Mouse (Mus musculus) ES-Bruce4 (cell line): ENCODE data around the gene Phactr1. TPM values are rescaled to one million over a fixed set of nuclear protein-coding genes. Genes with fewer than 3 reads are reported as not detected.

ENCODE experiments used
- H3K27ac ChIP-seq: 2 replicates; pipeline ENCODE4 v1.5.1; 2012; ENCODE audit warnings: low read length, inconsistent platforms; ENCODE audit not compliant: insufficient read depth
- H3K27me3 ChIP-seq: 2 replicates; pipeline ENCODE4 v1.6.1; 2012; ENCODE audit warnings: mild to moderate bottlenecking, low read length, inconsistent platforms; ENCODE audit not compliant: control insufficient read depth, poor library complexity, insufficient read depth, severe bottlenecking
- H3K36me3 ChIP-seq: 2 replicates; pipeline ENCODE4 v1.6.1; 2012; ENCODE audit warnings: inconsistent platforms, mild to moderate bottlenecking, low read length, moderate library complexity; ENCODE audit not compliant: control insufficient read depth, poor library complexity, insufficient read depth, severe bottlenecking
- H3K4me1 ChIP-seq: one replicate; pipeline ENCODE4 v1.8.1; 2011; ENCODE audit warnings: low read length; ENCODE audit not compliant: control insufficient read depth, insufficient read depth
- H3K4me3 ChIP-seq: 2 replicates; pipeline ENCODE4 v1.5.1; 2011; ENCODE audit warnings: low read depth, mild to moderate bottlenecking, low read length
- H3K9ac ChIP-seq: 2 replicates; pipeline ENCODE4 v1.6.1; 2012; ENCODE audit warnings: low read depth, mild to moderate bottlenecking, inconsistent platforms; ENCODE audit not compliant: poor library complexity, severe bottlenecking
- H3K9me3 ChIP-seq: replicated peaks from 2 replicates; pipeline ENCODE4 v1.6.1; 2012; ENCODE audit warnings: mild to moderate bottlenecking, low read length, inconsistent platforms; ENCODE audit not compliant: control insufficient read depth, poor library complexity, insufficient read depth, severe bottlenecking
- CTCF ChIP-seq: IDR thresholded peaks from one replicate; pipeline ENCODE4 v1.8.1; 2011; ENCODE audit warnings: low read depth, low read length
- EP300 ChIP-seq: IDR thresholded peaks from 2 replicates; pipeline ENCODE4 v1.6.1; 2011; ENCODE audit warnings: low read depth, low read length; ENCODE audit not compliant: insufficient read depth
- POLR2A ChIP-seq: IDR thresholded peaks from one replicate; pipeline ENCODE4 v1.8.1; 2011; ENCODE audit warnings: low read length; ENCODE audit not compliant: insufficient read depth
- polyA plus RNA-seq: library from polyadenylated mRNA; stranded (reverse); fragments of >200 nt; gene quantifications from 2 replicates; pipeline ENCODE4 v1.2.4, GENCODE M21; 2011; ENCODE audit warnings: low read depth; ENCODE audit not compliant: missing spikeins, insufficient read depth, insufficient read length

Gene Phactr1
- polyA plus RNA-seq, 1 experiment: 0.96 TPM

- Histone ChIP-seq H3K9ac (no peak overlapping the region), H3K4me3 (no peak overlapping the region), H3K27me3 (no peaks in the 10 kb centered on the region), H3K4me1 (no peaks in the 10 kb centered on the region), H3K36me3 (no peaks in the 10 kb centered on the region), H3K9me3 (no peaks in the 10 kb centered on the region), H3K27ac (no peak overlapping the region)
- TF ChIP-seq POLR2A (no peak), CTCF (no peak), EP300 (no peak)
Observed at GRCm38 (mm10) chr13:42684181-42684580, 3.8 kb downstream of the Phactr1 start.

GRCm38 (mm10) chr13:42692233-42692632, 11.8 kb downstream of the Phactr1 start:
- H3K27me3 ChIP-seq: no peaks in the 10 kb centered on the region
- no peak for TF ChIP-seq CTCF
- no peak for TF ChIP-seq EP300
- TF ChIP-seq POLR2A: no peak

GRCm38 (mm10) chr13:42696641-42697040, 16.2 kb downstream of the Phactr1 start:
- TF ChIP-seq CTCF (no peak), EP300 (no peak), POLR2A (no peak)
- H3K9me3 ChIP-seq: no peaks in the 10 kb centered on the region; the same call in 1 of the 2 replicates
- no peaks in the 10 kb centered on the region for H3K36me3 ChIP-seq
- H3K27me3 ChIP-seq: no peaks in the 10 kb centered on the region
- H3K9ac ChIP-seq: no peak overlapping the region
- H3K4me3 ChIP-seq: no peak overlapping the region
- H3K27ac ChIP-seq: no peak overlapping the region
- no peaks in the 10 kb centered on the region for H3K4me1 ChIP-seq

More at GRCm38 (mm10) chr13:42692233-42692632, 11.8 kb downstream of the Phactr1 start:
- no peaks in the 10 kb centered on the region for H3K4me1 ChIP-seq
- no peak overlapping the region for H3K27ac ChIP-seq
- no peak overlapping the region for H3K9ac ChIP-seq
- no peak overlapping the region for H3K4me3 ChIP-seq
- H3K36me3 ChIP-seq: no peaks in the 10 kb centered on the region
- H3K9me3 ChIP-seq: no peaks in the 10 kb centered on the region

- no peak overlapping the region for H3K27ac ChIP-seq
- TF ChIP-seq CTCF (no peak), EP300 (no peak), POLR2A (no peak)
- no peaks in the 10 kb centered on the region for H3K4me1 ChIP-seq
- H3K9ac ChIP-seq: no peak overlapping the region
- H3K27me3 ChIP-seq: no peaks in the 10 kb centered on the region; the same call in 1 of the 2 replicates
- no peaks in the 10 kb centered on the region for H3K9me3 ChIP-seq
- no peaks in the 10 kb centered on the region for H3K36me3 ChIP-seq
- peak overlapping the region; percentile 32; the same call in 1 of the 2 replicates for H3K4me3 ChIP-seq
Observed at GRCm38 (mm10) chr13:42709148-42709547, 28.7 kb downstream of the Phactr1 start.

- Histone ChIP-seq H3K4me1 (no peaks in the 10 kb centered on the region), H3K27ac (no peak overlapping the region), H3K4me3 (peak overlapping the region; percentile 50), H3K9ac (no peak overlapping the region), H3K27me3 (no peaks in the 10 kb centered on the region; the same call in 1 of the 2 replicates), H3K36me3 (no peaks in the 10 kb centered on the region), H3K9me3 (no peaks in the 10 kb centered on the region)
- TF ChIP-seq CTCF (no peak), EP300 (no peak), POLR2A (no peak)
Observed at GRCm38 (mm10) chr13:42709611-42710331, 29.3 kb downstream of the Phactr1 start.

- Histone ChIP-seq H3K36me3 (no peaks in the 10 kb centered on the region), H3K9me3 (no peaks in the 10 kb centered on the region), H3K4me3 (no peak overlapping the region), H3K4me1 (no peaks in the 10 kb centered on the region), H3K27ac (no peak overlapping the region), H3K27me3 (no peaks in the 10 kb centered on the region; the same call in 1 of the 2 replicates), H3K9ac (no peak overlapping the region)
- TF ChIP-seq POLR2A (no peak), EP300 (no peak), CTCF (no peak)
Observed at GRCm38 (mm10) chr13:42711510-42711909, 31.1 kb downstream of the Phactr1 start.
